Mouse (Mus musculus) neural tube, embryonic 12.5 days (tissue): Measurements from ENCODE around the gene Nrd1. TPM values are rescaled to one million over a fixed set of nuclear protein-coding genes. Genes with fewer than 3 reads are reported as not detected.
A peak's percentile ranks its signal among the peaks of the same experiment; 100 is the strongest.

Source experiments
- ATAC-seq: fragments of 200-750 bp; cut with Nextera tagmentation; 2 replicates; pipeline ENCODE4 v1.8.0; 2017; ENCODE audit warnings: low read depth, mild to moderate bottlenecking, moderate TSS enrichment, moderate library complexity; ENCODE audit not compliant: low FRiP score
- H3K27ac ChIP-seq: fragments of 300-500 bp; sonication (generic); 2 replicates; pipeline ENCODE4 v1.5.1; 2016
- H3K27me3 ChIP-seq: fragments of 300-500 bp; sonication (generic); replicated peaks from 2 replicates; pipeline ENCODE4 v1.6.1; 2016; ENCODE audit warnings: mild to moderate bottlenecking
- H3K36me3 ChIP-seq: fragments of 300-500 bp; sonication (generic); 2 replicates; pipeline ENCODE4 v1.6.1; 2016; ENCODE audit warnings: mild to moderate bottlenecking
- H3K4me1 ChIP-seq: fragments of 300-500 bp; sonication (generic); 2 replicates; pipeline ENCODE4 v1.6.1; 2016
- H3K4me2 ChIP-seq: fragments of 300-500 bp; sonication (generic); replicated peaks from 2 replicates; pipeline ENCODE4 v1.6.1; 2016; ENCODE audit warnings: mild to moderate bottlenecking
- H3K4me3 ChIP-seq: fragments of 300-500 bp; sonication (generic); 2 replicates; pipeline ENCODE4 v1.5.1; 2016
- H3K9ac ChIP-seq: fragments of 300-500 bp; sonication (generic); 2 replicates; pipeline ENCODE4 v1.6.1; 2016; ENCODE audit warnings: mild to moderate bottlenecking
- H3K9me3 ChIP-seq: fragments of 300-500 bp; sonication (generic); 2 replicates; pipeline ENCODE4 v1.6.1; 2016; ENCODE audit warnings: mild to moderate bottlenecking
- WGBS: fragments of 180-500 bp; shearing (Covaris S2); methylation state at CpG from one replicate; pipeline ENCODE4 v1.1.7; 2016; 5-methylcytosine and 5-hydroxymethylcytosine counted together
- microRNA counts: library from miRNA; unstranded; fragments of <30 nt; microRNA quantifications from one replicate; lab custom pipeline; 2017
- microRNA-seq: library from miRNA; unstranded; fragments of <30 nt; microRNA quantifications from one replicate; pipeline ENCODE4, GENCODE M21; 2017
- polyA plus RNA-seq: library from polyadenylated mRNA; unstranded; fragments of >200 nt; fragmentation: Nextera tagmentation; extraction: Ambion mirVana; gene quantifications from 2 replicates; pipeline ENCODE4 v1.2.1, GENCODE M21; 2016

Gene Nrd1
- polyA plus RNA-seq, 1 experiment from 2014 or later, result 106 TPM

DNA sequence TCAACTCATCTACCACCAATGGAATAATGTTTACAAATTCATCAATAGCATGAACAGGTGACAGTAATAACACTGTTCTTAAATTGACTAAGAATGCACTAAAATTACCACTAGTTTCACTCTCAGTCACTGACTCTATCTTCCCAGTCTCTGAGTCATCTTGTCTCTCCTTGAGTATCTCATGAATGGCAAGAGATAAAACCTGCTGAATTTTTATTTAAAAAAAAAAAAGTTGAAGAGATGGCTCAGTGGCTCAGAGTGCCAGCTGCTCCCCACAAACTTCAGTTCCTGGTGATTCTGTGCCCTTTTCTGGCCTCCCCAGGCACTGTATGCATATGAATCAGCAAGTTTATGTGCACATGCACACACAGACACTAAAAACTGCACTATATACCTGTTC, 104.8 kb downstream of the Nrd1 start:
- Histone ChIP-seq H3K4me2 (no peak overlapping the region), H3K27me3 (no peaks in the 10 kb centered on the region), H3K27ac (no peak overlapping the region), H3K4me3 (no peak overlapping the region), H3K9me3 (no peaks in the 10 kb centered on the region), H3K9ac (no peak overlapping the region), H3K4me1 (no peaks in the 10 kb centered on the region), H3K36me3 (peaks cover 6% of the 10 kb centered on the region; the same call in 1 of the 2 replicates)
- ATAC-seq, result no peak

DNA sequence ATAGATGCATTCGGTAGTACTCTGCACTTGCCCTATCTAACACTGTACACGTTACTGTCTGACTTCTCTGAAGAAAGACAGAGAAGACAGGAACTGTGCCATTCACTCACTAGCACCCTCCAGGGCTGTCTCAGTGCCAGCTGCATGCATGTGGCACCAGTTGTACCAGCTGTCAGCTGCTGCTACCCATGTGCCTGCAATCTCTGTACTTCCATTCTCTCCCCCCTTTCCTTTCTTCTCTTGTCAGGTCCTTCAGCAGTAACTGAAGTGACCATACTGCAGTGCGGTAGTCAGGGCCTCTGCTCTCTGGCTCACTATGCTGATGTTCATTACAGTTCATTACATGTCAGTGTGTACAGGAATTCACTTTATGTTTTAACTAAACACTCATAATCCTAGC, 105.6 kb downstream of the Nrd1 start:
- Histone ChIP-seq H3K9ac (no peak overlapping the region), H3K4me2 (no peak overlapping the region), H3K4me3 (no peak overlapping the region), H3K9me3 (no peaks in the 10 kb centered on the region), H3K27me3 (no peaks in the 10 kb centered on the region), H3K36me3 (0 out of 2 replicates have a peak, but pooled peaks cover 3% of the 10 kb centered on the region), H3K27ac (no peak overlapping the region), H3K4me1 (no peaks in the 10 kb centered on the region)
- WGBS, result 88% methylated on average over 3 of the region's 3 CpGs
- no peak for ATAC-seq

DNA sequence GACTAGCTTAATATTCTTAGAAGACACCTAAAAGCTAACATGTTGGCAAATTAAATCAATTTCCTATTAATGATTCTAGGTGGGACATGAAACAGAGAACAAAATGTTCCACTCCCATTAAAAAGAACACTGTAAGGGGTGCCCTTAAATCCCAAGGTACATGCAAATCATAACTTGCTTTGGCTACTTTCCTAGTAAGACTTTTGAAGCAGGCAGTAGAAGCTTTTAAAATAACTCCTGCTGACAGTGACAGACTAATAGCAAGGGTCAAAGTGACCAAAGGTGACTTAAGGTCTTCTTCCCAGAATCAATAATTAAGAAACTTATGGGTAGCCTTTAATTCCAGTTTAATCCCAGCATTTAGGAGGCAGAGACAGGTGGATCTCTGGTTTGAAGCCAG, 106.1 kb downstream of the Nrd1 start:
- no peak for ATAC-seq
- Histone ChIP-seq H3K4me2 (no peak overlapping the region), H3K36me3 (no peaks in the 10 kb centered on the region), H3K9me3 (no peaks in the 10 kb centered on the region), H3K9ac (no peak overlapping the region), H3K27me3 (no peaks in the 10 kb centered on the region), H3K27ac (no peak overlapping the region), H3K4me1 (no peaks in the 10 kb centered on the region), H3K4me3 (no peak overlapping the region)

DNA sequence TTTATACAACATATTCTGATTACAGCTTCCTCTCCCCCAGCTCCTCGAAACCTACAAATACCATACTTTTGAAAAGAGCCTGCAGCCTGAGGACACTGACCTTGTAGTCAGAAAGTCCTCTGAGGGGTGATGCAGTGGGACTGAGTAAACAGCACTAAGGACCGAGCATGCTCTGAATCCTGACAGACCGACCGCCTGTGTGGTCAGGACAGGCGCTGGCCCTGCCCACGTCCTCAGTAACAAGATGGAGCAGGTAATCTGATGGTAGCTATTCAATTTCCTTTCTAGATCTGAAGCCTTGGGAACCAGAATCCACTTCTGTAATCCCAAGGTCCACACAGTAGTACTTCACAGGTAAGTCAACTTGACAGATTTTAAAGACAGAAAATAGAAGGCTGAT, 108.6 kb downstream of the Nrd1 start:
- Histone ChIP-seq H3K36me3 (no peaks in the 10 kb centered on the region), H3K9ac (no peak overlapping the region), H3K9me3 (no peaks in the 10 kb centered on the region), H3K27me3 (no peaks in the 10 kb centered on the region), H3K27ac (no peak overlapping the region), H3K4me1 (no peaks in the 10 kb centered on the region), H3K4me3 (no peak overlapping the region), H3K4me2 (no peak overlapping the region)
- ATAC-seq, result no peak
- 88% methylated on average over 6 of the region's 6 CpGs for WGBS

DNA sequence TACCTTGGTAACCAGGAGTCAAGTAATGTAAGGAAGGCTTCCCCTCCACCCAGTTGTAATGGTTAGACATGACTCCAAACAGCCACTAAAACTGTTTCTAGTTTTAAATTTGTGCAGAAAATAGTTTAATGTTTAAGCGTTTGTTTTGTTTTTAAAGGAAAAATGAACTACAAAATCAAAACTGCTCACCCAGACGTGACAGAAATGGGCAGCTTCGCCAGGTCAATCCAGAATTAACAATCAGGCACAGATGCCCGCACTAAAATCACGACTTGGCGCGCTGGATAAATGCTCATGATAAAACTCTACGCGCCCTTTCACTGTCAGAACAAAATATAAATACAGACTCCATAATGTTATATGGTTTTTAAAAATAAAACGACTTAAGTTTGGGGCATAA, 109.2 kb downstream of the Nrd1 start:
- 93% methylated on average over 10 of the region's 10 CpGs for WGBS
- no peaks in the 10 kb centered on the region for H3K27me3 ChIP-seq
- H3K27ac ChIP-seq, result no peak overlapping the region
- H3K4me3 ChIP-seq, result no peak overlapping the region
- no peaks in the 10 kb centered on the region for H3K36me3 ChIP-seq
- no peaks in the 10 kb centered on the region for H3K4me1 ChIP-seq
- H3K4me2 ChIP-seq, result no peak overlapping the region
- no peak for ATAC-seq
- H3K9me3 ChIP-seq, result no peaks in the 10 kb centered on the region
- no peak overlapping the region for H3K9ac ChIP-seq

DNA sequence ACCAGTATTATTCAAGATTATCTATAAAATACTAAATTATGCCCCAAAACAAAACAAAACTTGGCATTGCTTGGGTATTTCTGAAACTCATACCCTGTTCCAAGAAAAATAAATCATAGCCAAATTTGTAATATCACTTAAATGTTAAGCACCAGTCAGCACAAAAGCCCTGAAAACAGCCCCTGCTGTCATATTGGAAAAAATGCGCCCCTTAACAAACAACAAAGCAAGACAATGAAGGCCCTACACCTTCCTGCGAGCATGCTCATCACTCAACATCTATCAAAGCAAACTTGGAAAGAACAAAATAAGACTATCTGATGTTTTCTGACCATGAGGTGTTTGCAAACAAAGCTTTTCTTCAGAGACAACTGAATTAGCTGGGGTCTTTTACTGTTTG, 110.5 kb downstream of the Nrd1 start:
- no peaks in the 10 kb centered on the region for H3K36me3 ChIP-seq
- no peak overlapping the region for H3K27ac ChIP-seq
- H3K4me2 ChIP-seq, result no peak overlapping the region
- H3K9me3 ChIP-seq, result no peaks in the 10 kb centered on the region
- no peak overlapping the region for H3K4me3 ChIP-seq
- no peaks in the 10 kb centered on the region for H3K27me3 ChIP-seq
- 83% methylated on average over 2 of the region's 2 CpGs for WGBS
- H3K4me1 ChIP-seq, result no peaks in the 10 kb centered on the region
- no peak overlapping the region for H3K9ac ChIP-seq
- ATAC-seq, result no peak

MicroRNAs encoded within 50 kb of the gene (microRNA counts, 519-probe panel; counts per million panel counts)
- 342 counts per million, percentile 67 among the panel's probes with 10 or more counts for microRNA mmu-miR-761 (lab: Ali Mortazavi, UCI)

Small RNA genes lying within 50 kb of the gene (microRNA-seq; reads per million reads assigned to microRNA genes)
- not detected for gene Mir761

Other genes with a start within 250 kb of the Nrd1 start
- gene Zfyve9, start 219.9 kb upstream of the Nrd1 start, polyA plus RNA-seq, result 5.2 and 6.7 TPM in 2 replicates
- 219 and 237 TPM in 2 replicates for gene Btf3l4, start 167.0 kb upstream of the Nrd1 start, polyA plus RNA-seq
- 93.5 and 96.7 TPM in 2 replicates for gene Txndc12, start 166.1 kb upstream of the Nrd1 start, polyA plus RNA-seq
- gene Kti12, start 152.9 kb upstream of the Nrd1 start, polyA plus RNA-seq, result 38.6 and 40.5 TPM in 2 replicates
- 2.0 and 2.2 TPM in 2 replicates for gene A730015C16Rik, start 152.0 kb upstream of the Nrd1 start, polyA plus RNA-seq
- 38.0 and 39.0 TPM in 2 replicates for gene Rab3b, start 121.6 kb upstream of the Nrd1 start, polyA plus RNA-seq
- gene Osbpl9, start 201.6 kb downstream of the Nrd1 start, polyA plus RNA-seq, result 89.8 and 95.9 TPM in 2 replicates
- 0.71 and 1.4 TPM in 2 replicates for gene Calr4, start 233.8 kb downstream of the Nrd1 start, polyA plus RNA-seq